Mouse (Mus musculus) spleen, adult 2 months (tissue): ENCODE measurements around the gene Gse1.

Experiments used
- CTCF ChIP-seq: fragments of 200-500 bp; IDR thresholded peaks from 2 replicates; pipeline ENCODE4 v1.5.1; 2011; ENCODE audit warnings: mild to moderate bottlenecking, inconsistent platforms; ENCODE audit not compliant: insufficient read depth, insufficient read length, insufficient replicate concordance; ENCODE audit errors: extremely low read depth
- POLR2A ChIP-seq: fragments of 200-500 bp; IDR thresholded peaks from 2 replicates; pipeline ENCODE4 v1.6.1; 2011; ENCODE audit warnings: low read depth, low read length, inconsistent platforms

- TF ChIP-seq CTCF, result no peak
- no peak for TF ChIP-seq POLR2A
Observed at GRCm38 (mm10) chr8:120474496-120475235, 246.4 kb downstream of the Gse1 start.
